Mouse (Mus musculus): ENCODE data around the gene Slco1a6.

GRCm38 (mm10) chr6:142245065-142245464 is 36.7 kb upstream of the Slco1a6 start:
- no peak for TF ChIP-seq CTCF (IDR thresholded peaks at IDR 0.05; ENCODE audit: low read depth)
- TF ChIP-seq EP300 (optimal IDR thresholded peaks at IDR 0.05) = no peak
